Mouse (Mus musculus) cerebellum, adult 2 months (tissue): Measurements from ENCODE around the gene Wdr45. TPM values are rescaled to one million over a fixed set of nuclear protein-coding genes. Genes with fewer than 3 reads are reported as not detected.

ENCODE experiments used
- DNase-seq, 2 experiments: peaks; one replicate each; pipeline ENCODE4 v3.0.0; 2021
- H3K27ac ChIP-seq: fragments of 200-500 bp; 2 replicates; pipeline ENCODE4 v1.5.1; 2012; ENCODE audit warnings: low read length, control low read depth, inconsistent platforms; ENCODE audit not compliant: insufficient read depth
- H3K27me3 ChIP-seq: fragments of 200-500 bp; 2 replicates; pipeline ENCODE4 v1.6.1; 2012; ENCODE audit warnings: inconsistent platforms, mild to moderate bottlenecking, low read length, moderate library complexity; ENCODE audit not compliant: control insufficient read depth, insufficient read depth
- H3K4me1 ChIP-seq: fragments of 200-500 bp; 2 replicates; pipeline ENCODE4 v1.6.1; 2011; ENCODE audit warnings: low read length; ENCODE audit not compliant: control insufficient read depth, insufficient read depth
- H3K4me3 ChIP-seq: fragments of 200-500 bp; replicated peaks from 2 replicates; pipeline ENCODE3; 2011; ENCODE audit warnings: mild to moderate bottlenecking, low read depth, low read length, control low read depth; ENCODE audit not compliant: insufficient read depth
- CTCF ChIP-seq: fragments of 200-500 bp; IDR thresholded peaks from 2 replicates; pipeline ENCODE4 v1.5.1; 2011; ENCODE audit warnings: low read depth, mild to moderate bottlenecking, control low read depth, low read length, moderate library complexity, borderline replicate concordance; ENCODE audit not compliant: insufficient read depth
- POLR2A ChIP-seq: fragments of 200-500 bp; IDR thresholded peaks from 2 replicates; pipeline ENCODE4 v1.6.1; 2011; ENCODE audit warnings: low read length, control low read depth, borderline replicate concordance; ENCODE audit not compliant: insufficient read depth
- WGBS: fragments of 180-500 bp; shearing (Covaris S2); methylation state at CpG from one replicate; pipeline ENCODE4 v1.1.7; 2018; 5-methylcytosine and 5-hydroxymethylcytosine counted together
- polyA plus RNA-seq: library from polyadenylated mRNA; depleted of rRNA; stranded (reverse); fragments of >200 nt; gene quantifications from 2 replicates; pipeline ENCODE4 v1.2.3, GENCODE M21; 2012

Gene Wdr45
- polyA plus RNA-seq, 1 experiment, result 81.8 TPM

- peak overlapping the region; percentile 46 for H3K4me3 ChIP-seq
- H3K4me1 ChIP-seq, result peaks cover 3% of the 10 kb centered on the region; the same call in 1 of the 2 replicates
- WGBS, result 40% methylated on average over 28 of the region's 28 CpGs
- no peak overlapping the region for H3K27ac ChIP-seq
- TF ChIP-seq CTCF, result no peak
- TF ChIP-seq POLR2A, result no peak
- no peak for DNase-seq
- no peaks in the 10 kb centered on the region for H3K27me3 ChIP-seq
Measured at GRCm38 (mm10) chrX:7674284-7675000, 39.7 kb upstream of the Wdr45 start.

- Histone ChIP-seq H3K4me3 (peak overlapping the region; percentile 46), H3K27ac (no peak overlapping the region), H3K4me1 (peaks cover 3% of the 10 kb centered on the region; the same call in 1 of the 2 replicates), H3K27me3 (no peaks in the 10 kb centered on the region)
- DNase-seq, result peak in 1 of 2 experiments; percentile 23
- TF ChIP-seq POLR2A (no peak), CTCF (no peak)
- WGBS, result 22% methylated on average over 10 of the region's 10 CpGs
Measured at GRCm38 (mm10) chrX:7675001-7675380, 39.1 kb upstream of the Wdr45 start.

GRCm38 (mm10) chrX:7678986-7679385 lies 35.1 kb upstream of the Wdr45 start:
- Histone ChIP-seq H3K27ac (no peak overlapping the region), H3K4me3 (no peak overlapping the region), H3K27me3 (no peaks in the 10 kb centered on the region), H3K4me1 (peaks cover 8% of the 10 kb centered on the region)
- WGBS, result 44% methylated on average over 3 of the region's 3 CpGs
- DNase-seq, result no peak
- TF ChIP-seq CTCF (no peak), POLR2A (no peak)

- TF ChIP-seq POLR2A (no peak), CTCF (peak; percentile 57; the same call in 1 of the 2 replicates)
- peak; percentile 88 to 90 for DNase-seq
- H3K4me3 ChIP-seq, result peak overlapping the region; percentile 53
- no peaks in the 10 kb centered on the region for H3K27me3 ChIP-seq
- 13% methylated on average over 27 of the region's 27 CpGs for WGBS
- H3K4me1 ChIP-seq, result peaks cover 6% of the 10 kb centered on the region
- H3K27ac ChIP-seq, result no peak overlapping the region
Measured at GRCm38 (mm10) chrX:7679405-7680056, 34.6 kb upstream of the Wdr45 start.

- 15% methylated on average over 12 of the region's 12 CpGs for WGBS
- peak overlapping the region; percentile 47 for H3K4me3 ChIP-seq
- H3K4me1 ChIP-seq, result peaks cover 5% of the 10 kb centered on the region; the same call in 1 of the 2 replicates
- DNase-seq, result no peak
- no peaks in the 10 kb centered on the region for H3K27me3 ChIP-seq
- no peak overlapping the region for H3K27ac ChIP-seq
- TF ChIP-seq CTCF (no peak), POLR2A (no peak)
Measured at GRCm38 (mm10) chrX:7680057-7680412, 34.1 kb upstream of the Wdr45 start.

GRCm38 (mm10) chrX:7680864-7681263 lies 33.3 kb upstream of the Wdr45 start, which contains the start of gene Magix:
TSS of gene Magix (minus strand) at chrX:7681251.
- Histone ChIP-seq H3K27me3 (no peaks in the 10 kb centered on the region), H3K27ac (peak within 1 kb of the TSS; percentile 19), H3K4me3 (peak within 1 kb of the TSS; percentile 47), H3K4me1 (peaks cover 5% of the 10 kb centered on the region; the same call in 1 of the 2 replicates)
- TF ChIP-seq CTCF (no peak), POLR2A (no peak)
- WGBS, result 10% methylated on average over 14 of the region's 14 CpGs
- peak; percentile 62 to 68 for DNase-seq

- Histone ChIP-seq H3K4me1 (peaks cover 5% of the 10 kb centered on the region), H3K27ac (no peak overlapping the region; the same call in 1 of the 2 replicates), H3K4me3 (no peak overlapping the region), H3K27me3 (no peaks in the 10 kb centered on the region)
- TF ChIP-seq POLR2A (no peak), CTCF (no peak)
- 28% methylated on average over 2 of the region's 2 CpGs for WGBS
- DNase-seq, result peak; percentile 24 to 63
Measured at GRCm38 (mm10) chrX:7688321-7688720, 25.8 kb upstream of the Wdr45 start.
